Mouse (Mus musculus): Measurements from ENCODE around the gene Wasf2. TPM values are rescaled to one million over a fixed set of nuclear protein-coding genes. Genes with fewer than 3 reads are reported as not detected.

The Wasf2 gene
- total and polyA plus RNA-seq, 3 experiments, result 14.9 to 59.5 (median 21.7) TPM

- TF ChIP-seq JUND (conservative IDR thresholded peaks at IDR 0.05; ENCODE audit: low read depth, low read length) (peak; percentile 52), POLR2AphosphoS2 (IDR thresholded peaks at IDR 0.05; ENCODE audit: low read depth, low read length) (no peak), USF1 (IDR thresholded peaks at IDR 0.05; ENCODE audit: low read depth, low read length) (no peak), SMC3 (IDR thresholded peaks at IDR 0.05; ENCODE audit: low read depth, low read length) (peak; percentile 34), KAT2A (IDR thresholded peaks at IDR 0.05; ENCODE audit: insufficient replicate concordance, low read length) (0 out of 2 replicates have a peak, but pooled peaks have one; percentile 47), EP300 (IDR thresholded peaks at IDR 0.05; ENCODE audit: low read length) (peak; percentile 81), MXI1 (IDR thresholded peaks at IDR 0.05; ENCODE audit: low read depth, low read length) (peak; percentile 88), ETS1 (conservative IDR thresholded peaks at IDR 0.05; ENCODE audit: low read depth, low read length) (peak; percentile 91), MYC (IDR thresholded peaks at IDR 0.05; ENCODE audit: low read depth, low read length) (peak; percentile 91), MAX (IDR thresholded peaks at IDR 0.05; ENCODE audit: low read length) (peak; percentile 86), NRF1 (IDR thresholded peaks at IDR 0.05; ENCODE audit: low read depth, low read length) (peak; percentile 66)
Observed at GRCm38 (mm10) chr4:133184898-133185665, 54.8 kb downstream of the Wasf2 start (continued).

GRCm38 (mm10) chr4:133185893-133186292, 55.6 kb downstream of the Wasf2 start:
- H3K4me3 ChIP-seq (replicated peaks in 1 of 3; ENCODE audit: low read depth in 2 of 3, low read length in 2 of 3, poor library complexity in 1 of 3), result peak overlapping the region; percentile 23 to 51 (median 42)
- DNase-seq (ENCODE audit: extremely low read depth), result no peak
- in situ Hi-C loops (cut with MboI; ENCODE audit: low pct_ligation_motif_present, low pct_unique_long_range_greater_than_20kb, low sequenced_read_pairs) (no loop called here), dilution Hi-C loops (cut with MboI; ENCODE audit: extremely low pct_ligation_motif_present, extremely low pct_unique_long_range_greater_than_20kb, low sequenced_read_pairs) (no loop called here)
- peaks cover 10 to 58% of the 10 kb centered on the region in 2 experiments for H3K4me1 ChIP-seq (ENCODE audit: control insufficient read depth in 1 of 2, insufficient read depth in 2 of 2)
- H3K27ac ChIP-seq (ENCODE audit: insufficient read depth, low read depth), result peak overlapping the region; percentile 92
- H3K36me3 ChIP-seq (replicated peaks in 1 of 2; ENCODE audit: control insufficient read depth in 1 of 2, insufficient read depth in 1 of 2, low read length in 1 of 2), result peaks cover 35 to 66% of the 10 kb centered on the region in 2 experiments
- H3K27me3 ChIP-seq (replicated peaks), result no peaks in the 10 kb centered on the region
- peak overlapping the region; percentile 61 for H3K9ac ChIP-seq (ENCODE audit: insufficient read depth, low read depth)
- H3K79me2 ChIP-seq (replicated peaks; ENCODE audit: control insufficient read depth, extremely low read depth, insufficient read depth, poor library complexity, severe bottlenecking), result peaks cover 40% of the 10 kb centered on the region
- no peak for TF ChIP-seq HCFC1 (IDR thresholded peaks at IDR 0.05; ENCODE audit: low read depth, low read length)
- no peak for TF ChIP-seq CTCF (conservative IDR thresholded peaks at IDR 0.05 in 1 of 2, IDR thresholded peaks at IDR 0.05 in 1 of 2; ENCODE audit: low read depth in 2 of 2, low read length in 2 of 2)
- no peak for TF ChIP-seq TCF12 (IDR thresholded peaks at IDR 0.05; ENCODE audit: low read depth, low read length)
- no peak for TF ChIP-seq SIN3A (IDR thresholded peaks at IDR 0.05; ENCODE audit: low read length)
- TF ChIP-seq MYC (IDR thresholded peaks at IDR 0.05; ENCODE audit: low read depth, low read length), result no peak
- TF ChIP-seq KAT2A (IDR thresholded peaks at IDR 0.05; ENCODE audit: insufficient replicate concordance, low read length), result no peak
- no peak for TF ChIP-seq MAX (IDR thresholded peaks at IDR 0.05; ENCODE audit: low read length)
- TF ChIP-seq ZNF384 (IDR thresholded peaks at IDR 0.05; ENCODE audit: low read depth, low read length), result no peak
- no peak for TF ChIP-seq PAX5 (IDR thresholded peaks at IDR 0.05; ENCODE audit: low read length)
- no peak for TF ChIP-seq JUND (conservative IDR thresholded peaks at IDR 0.05; ENCODE audit: low read depth, low read length)
- no peak for TF ChIP-seq NRF1 (IDR thresholded peaks at IDR 0.05; ENCODE audit: low read depth, low read length)
- no peak for TF ChIP-seq NELFE (IDR thresholded peaks at IDR 0.05; ENCODE audit: low read depth, low read length)
- TF ChIP-seq USF1 (IDR thresholded peaks at IDR 0.05; ENCODE audit: low read depth, low read length), result no peak
- no peak for TF ChIP-seq CHD2 (IDR thresholded peaks at IDR 0.05; ENCODE audit: low read length)
- no peak for TF ChIP-seq ETS1 (conservative IDR thresholded peaks at IDR 0.05; ENCODE audit: low read depth, low read length)
- no peak for TF ChIP-seq EP300 (IDR thresholded peaks at IDR 0.05; ENCODE audit: low read length)
- no peak for TF ChIP-seq ZKSCAN1 (IDR thresholded peaks at IDR 0.05; ENCODE audit: borderline replicate concordance, low read depth, low read length)
- no peak for TF ChIP-seq RCOR1 (conservative IDR thresholded peaks at IDR 0.05; ENCODE audit: low read depth, low read length)
- no peak for TF ChIP-seq USF2 (conservative IDR thresholded peaks at IDR 0.05; ENCODE audit: low read depth, low read length)
- no peak for TF ChIP-seq UBTF (IDR thresholded peaks at IDR 0.05; ENCODE audit: low read depth, low read length)
- no peaks in the 10 kb centered on the region for H3K9me3 ChIP-seq (replicated peaks; ENCODE audit: low read length)
- peak overlapping the region; percentile 72 for H3K4me2 ChIP-seq (ENCODE audit: insufficient read depth, low read depth, poor library complexity, severe bottlenecking)

All from CH12.LX (cell line).